Mouse (Mus musculus) lung, embryonic 16.5 days (tissue): ENCODE results near the gene Cryz. TPM values are rescaled to one million over a fixed set of nuclear protein-coding genes. Genes with fewer than 3 reads are reported as not detected.
A peak's percentile ranks its signal among the peaks of the same experiment; 100 is the strongest.

Source experiments
- ATAC-seq: fragments of 200-750 bp; cut with Nextera tagmentation; 2 replicates; pipeline ENCODE4 v1.8.0; 2017; ENCODE audit warnings: low read depth, mild to moderate bottlenecking, moderate library complexity
- H3K27ac ChIP-seq: fragments of 300-500 bp; sonication (generic); 2 replicates; pipeline ENCODE4 v1.5.1; 2014; ENCODE audit warnings: mild to moderate bottlenecking, control low read depth, low read length
- H3K27me3 ChIP-seq: fragments of 300-500 bp; sonication (generic); 2 replicates; pipeline ENCODE4 v1.6.1; 2014; ENCODE audit warnings: low read depth, low read length, mixed read lengths; ENCODE audit not compliant: control insufficient read depth, insufficient read depth
- H3K36me3 ChIP-seq: fragments of 300-500 bp; sonication (generic); 2 replicates; pipeline ENCODE4 v1.6.1; 2014; ENCODE audit warnings: low read length; ENCODE audit not compliant: control insufficient read depth, insufficient read depth
- H3K4me1 ChIP-seq: fragments of 300-500 bp; sonication (generic); replicated peaks from 2 replicates; pipeline ENCODE4 v1.6.1; 2014; ENCODE audit warnings: low read length, mixed read lengths; ENCODE audit not compliant: control insufficient read depth, insufficient read depth
- H3K4me2 ChIP-seq: fragments of 300-500 bp; sonication (generic); 2 replicates; pipeline ENCODE4 v1.6.1; 2014; ENCODE audit warnings: low read depth, low read length, control low read depth
- H3K4me3 ChIP-seq: fragments of 300-500 bp; sonication (generic); 2 replicates; pipeline ENCODE4 v1.5.1; 2014; ENCODE audit warnings: mild to moderate bottlenecking, low read length, control low read depth
- H3K9ac ChIP-seq: fragments of 300-500 bp; sonication (generic); 2 replicates; pipeline ENCODE4 v1.6.1; 2014; ENCODE audit warnings: low read length, control low read depth
- H3K9me3 ChIP-seq: fragments of 300-500 bp; sonication (generic); 2 replicates; pipeline ENCODE4 v1.6.1; 2016; ENCODE audit warnings: low read length; ENCODE audit not compliant: control insufficient read depth
- WGBS: fragments of 180-500 bp; shearing (Covaris S2); extraction: QIAGEN DNeasy Blood & Tissue Kit; methylation state at CpG from one replicate; pipeline ENCODE4 v1.1.7; 2014; 5-methylcytosine and 5-hydroxymethylcytosine counted together
- polyA plus RNA-seq: library from polyadenylated mRNA; unstranded; fragments of >200 nt; fragmentation: Nextera tagmentation; extraction: Ambion mirVana; gene quantifications from 2 replicates; pipeline ENCODE4 v1.2.1, GENCODE M21; 2015

The Cryz gene
- polyA plus RNA-seq, 1 experiment from 2014 or later = 15.8 TPM

DNA sequence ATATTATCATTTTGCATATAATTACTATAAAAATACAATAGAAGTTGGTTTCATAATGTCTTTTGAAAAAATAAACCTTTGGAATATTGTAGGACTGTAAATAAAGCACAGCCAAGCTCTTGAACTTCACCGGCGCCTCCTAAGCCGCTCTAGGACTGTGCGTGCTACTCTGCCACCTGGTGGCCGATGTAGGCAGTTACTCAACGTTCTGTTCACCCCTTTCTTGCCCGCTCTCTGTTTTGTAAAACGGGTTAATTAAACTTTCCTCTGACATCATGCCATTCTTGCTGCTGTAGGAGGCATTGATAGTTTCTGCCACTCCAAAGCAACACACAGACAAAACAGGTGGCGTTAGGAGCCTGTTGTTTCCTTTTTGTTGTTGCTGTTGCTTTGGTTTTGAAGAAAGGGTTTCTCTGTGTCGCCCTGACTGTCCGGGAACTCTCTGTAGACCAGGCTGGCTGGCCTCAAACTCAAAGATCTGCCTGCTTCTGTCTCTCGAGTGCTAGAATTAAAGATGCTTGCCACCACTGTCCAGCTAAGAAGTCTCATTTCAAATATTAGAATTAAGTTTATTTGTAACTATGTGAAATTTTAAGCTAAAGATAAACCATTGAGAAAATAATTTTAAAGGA lies 24.1 kb upstream of the Cryz start:
- WGBS = 10% methylated on average over 12 of the region's 12 CpGs
- no peaks in the 10 kb centered on the region for H3K4me1 ChIP-seq
- H3K36me3 ChIP-seq = no peaks in the 10 kb centered on the region
- no peak overlapping the region for H3K9ac ChIP-seq
- peaks cover 5% of the 10 kb centered on the region; the same call in 1 of the 2 replicates for H3K27me3 ChIP-seq
- no peak overlapping the region for H3K4me3 ChIP-seq
- no peak overlapping the region for H3K27ac ChIP-seq
- H3K4me2 ChIP-seq = no peak overlapping the region
- no peaks in the 10 kb centered on the region for H3K9me3 ChIP-seq
- peak; percentile 79 for ATAC-seq

DNA sequence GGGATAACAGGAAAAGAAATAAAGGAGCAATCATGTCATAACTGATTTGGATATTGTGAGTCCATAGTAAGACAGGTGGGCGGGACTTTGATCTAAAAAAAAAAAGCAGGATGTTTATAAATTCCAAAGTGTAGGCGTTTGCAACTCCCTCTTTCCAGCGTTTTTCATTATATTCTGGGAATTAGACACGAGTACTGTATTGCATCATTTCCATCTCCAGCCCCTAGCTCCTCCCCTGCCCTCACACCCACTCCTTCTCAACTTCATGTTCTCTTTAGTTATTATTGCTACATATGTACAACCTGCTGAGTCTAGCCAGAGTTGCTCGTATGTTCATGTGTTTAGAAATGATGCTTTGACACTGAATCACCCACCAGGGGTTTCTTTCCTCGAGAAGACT lies 22.8 kb upstream of the Cryz start:
- no peak for ATAC-seq
- Histone ChIP-seq H3K27me3 (peaks cover 5% of the 10 kb centered on the region; the same call in 1 of the 2 replicates), H3K4me1 (no peaks in the 10 kb centered on the region), H3K27ac (no peak overlapping the region), H3K9me3 (no peaks in the 10 kb centered on the region), H3K9ac (no peak overlapping the region), H3K36me3 (peaks cover 2% of the 10 kb centered on the region; the same call in 1 of the 2 replicates), H3K4me2 (no peak overlapping the region), H3K4me3 (no peak overlapping the region)
- 32% methylated on average over 6 of the region's 6 CpGs for WGBS

DNA sequence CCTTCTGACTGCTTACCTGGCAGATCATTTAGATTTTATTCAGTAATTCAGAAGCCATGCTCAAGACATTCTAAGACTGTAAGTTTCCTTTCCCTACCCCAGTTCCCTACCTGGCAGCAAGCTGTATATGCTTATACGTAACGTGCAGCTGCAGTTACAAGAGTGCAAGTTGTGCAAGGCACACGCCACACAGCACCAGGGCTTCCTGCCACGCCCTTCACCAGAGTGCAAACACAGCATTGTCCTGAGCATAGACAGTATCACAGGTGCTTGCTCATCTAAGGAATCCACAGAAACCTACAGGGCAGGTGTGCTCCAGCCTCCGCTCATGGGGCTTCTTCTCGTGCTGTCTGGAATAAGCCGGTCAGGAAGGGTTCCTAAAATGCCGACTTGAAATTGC lies 18.6 kb upstream of the Cryz start:
- H3K27ac ChIP-seq = no peak overlapping the region
- H3K9me3 ChIP-seq = no peaks in the 10 kb centered on the region
- no peak overlapping the region for H3K4me2 ChIP-seq
- H3K27me3 ChIP-seq = no peaks in the 10 kb centered on the region
- H3K9ac ChIP-seq = no peak overlapping the region
- no peak for ATAC-seq
- no peaks in the 10 kb centered on the region for H3K4me1 ChIP-seq
- 92% methylated on average over 8 of the region's 8 CpGs for WGBS
- peaks cover 8% of the 10 kb centered on the region for H3K36me3 ChIP-seq
- H3K4me3 ChIP-seq = no peak overlapping the region

DNA sequence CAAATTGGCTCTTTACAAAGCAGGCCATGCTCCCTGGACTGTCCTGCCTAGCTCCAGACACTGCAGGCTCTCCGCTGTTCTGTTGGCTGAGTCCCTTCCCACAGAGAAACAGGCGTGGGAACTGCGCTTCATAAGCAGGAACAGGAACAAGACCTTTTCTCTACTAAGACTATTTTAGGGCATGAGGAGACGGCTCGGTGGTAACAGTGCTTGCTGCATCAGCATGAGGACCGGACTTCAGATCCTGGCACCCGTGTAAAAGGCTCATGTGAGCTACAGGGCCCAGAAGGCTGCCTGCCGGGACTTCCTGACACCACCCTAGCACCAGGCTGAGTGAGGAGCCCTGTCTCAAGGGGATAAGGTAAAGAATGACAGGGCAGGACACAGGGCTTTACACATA lies 12.2 kb upstream of the Cryz start:
- Histone ChIP-seq H3K27me3 (no peaks in the 10 kb centered on the region), H3K9me3 (no peaks in the 10 kb centered on the region), H3K4me2 (no peak overlapping the region), H3K4me3 (no peak overlapping the region), H3K9ac (no peak overlapping the region), H3K36me3 (peaks cover 8% of the 10 kb centered on the region), H3K4me1 (no peaks in the 10 kb centered on the region), H3K27ac (no peak overlapping the region)
- 89% methylated on average over 8 of the region's 8 CpGs for whole genome bisulfite sequencing
- no peak for ATAC-seq

DNA sequence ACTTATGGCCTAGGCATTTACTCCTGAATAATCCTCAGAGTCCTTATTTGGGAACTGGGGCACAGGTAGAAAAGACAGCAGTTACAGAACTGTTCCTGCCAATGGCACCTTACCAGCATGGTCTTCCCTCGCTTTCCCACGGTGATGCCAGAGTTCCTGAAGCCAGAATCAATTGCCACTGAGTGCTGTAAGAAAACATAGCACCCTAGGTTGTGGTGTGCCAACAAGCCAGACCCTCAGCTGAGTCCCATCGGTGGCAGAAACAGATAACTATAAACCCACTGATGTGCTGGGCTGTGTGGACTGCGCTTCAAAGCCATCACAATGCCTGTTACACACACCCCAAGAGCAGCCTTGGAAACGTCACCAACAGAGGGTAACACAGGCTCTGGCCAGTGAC lies 5.5 kb upstream of the Cryz start:
- Histone ChIP-seq H3K36me3 (peaks cover 19% of the 10 kb centered on the region), H3K27me3 (no peaks in the 10 kb centered on the region), H3K9ac (no peak overlapping the region), H3K27ac (no peak overlapping the region), H3K4me2 (no peak overlapping the region), H3K4me3 (no peak overlapping the region), H3K4me1 (no peaks in the 10 kb centered on the region), H3K9me3 (no peaks in the 10 kb centered on the region)
- WGBS = 89% methylated on average over 5 of the region's 5 CpGs
- ATAC-seq = no peak

DNA sequence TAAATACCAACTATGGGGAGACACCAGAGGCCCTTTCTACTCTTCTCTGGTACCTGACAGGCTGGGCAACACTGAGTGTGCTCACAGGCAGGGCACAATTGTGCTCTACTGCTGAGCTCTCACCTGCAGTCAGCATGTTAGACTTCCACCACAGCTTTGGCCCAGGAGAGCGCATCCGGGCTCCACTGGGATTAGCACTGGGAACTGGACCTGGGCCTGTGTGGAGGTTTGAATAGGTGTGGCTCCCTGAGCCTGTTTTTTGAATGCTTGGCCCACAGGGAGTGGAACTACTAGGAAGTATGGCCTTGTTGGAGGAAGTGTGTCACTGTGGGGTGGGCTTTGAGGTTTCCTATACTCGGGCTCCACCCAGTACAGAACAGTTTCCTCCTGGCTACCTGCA lies 4.9 kb upstream of the Cryz start:
- H3K4me3 ChIP-seq = no peak overlapping the region
- no peak overlapping the region for H3K27ac ChIP-seq
- H3K9ac ChIP-seq = no peak overlapping the region
- peaks cover 3% of the 10 kb centered on the region for H3K4me1 ChIP-seq
- no peak for ATAC-seq
- H3K4me2 ChIP-seq = no peak overlapping the region
- WGBS = 89% methylated on average over 3 of the region's 3 CpGs
- H3K27me3 ChIP-seq = no peaks in the 10 kb centered on the region
- H3K9me3 ChIP-seq = no peaks in the 10 kb centered on the region
- peaks cover 17% of the 10 kb centered on the region for H3K36me3 ChIP-seq

DNA sequence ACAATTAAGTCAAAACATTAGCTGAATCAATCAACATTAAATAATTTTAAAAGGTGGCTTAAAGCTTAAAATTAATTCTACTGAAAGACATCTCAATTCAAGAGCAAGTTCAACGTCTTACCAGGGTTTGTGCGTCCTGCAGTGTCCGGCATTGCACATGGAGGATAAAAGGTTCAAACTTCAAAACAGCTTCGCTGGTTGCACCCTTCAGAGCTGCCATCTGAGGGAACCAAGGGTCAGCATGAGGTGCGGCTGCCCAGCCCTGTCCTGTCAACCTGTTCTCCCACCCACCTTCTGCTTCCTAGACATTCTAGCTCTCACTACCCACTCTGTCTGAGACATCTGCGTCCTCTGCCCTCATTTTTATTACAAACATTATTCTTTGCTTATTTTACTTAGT lies 2.9 kb upstream of the Cryz start:
- ATAC-seq = no peak
- H3K9me3 ChIP-seq = no peaks in the 10 kb centered on the region
- H3K4me3 ChIP-seq = no peak overlapping the region
- peaks cover 15% of the 10 kb centered on the region for H3K36me3 ChIP-seq
- WGBS = 91% methylated on average over 6 of the region's 6 CpGs
- no peak overlapping the region for H3K9ac ChIP-seq
- peaks cover 8% of the 10 kb centered on the region for H3K4me1 ChIP-seq
- no peak overlapping the region for H3K27ac ChIP-seq
- H3K4me2 ChIP-seq = no peak overlapping the region
- no peaks in the 10 kb centered on the region for H3K27me3 ChIP-seq

DNA sequence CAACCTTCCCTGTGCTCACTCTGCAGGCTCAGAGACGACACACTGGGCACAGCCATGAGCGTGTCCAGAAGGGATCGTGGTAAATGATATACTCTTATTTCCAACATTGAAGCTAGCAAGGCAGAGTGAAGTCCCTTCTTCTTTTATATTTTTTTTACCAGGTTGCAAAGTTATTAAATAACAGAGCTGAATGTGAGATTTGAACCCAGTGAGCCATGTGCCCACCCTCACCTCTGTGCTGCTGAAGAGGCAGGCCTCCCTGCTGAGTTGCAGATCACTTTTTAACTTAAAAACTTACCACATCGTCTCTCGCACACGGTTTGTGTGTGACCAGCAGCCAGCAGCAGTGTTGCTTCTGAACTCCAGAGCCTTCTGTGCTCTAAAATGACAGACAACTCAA lies 2.4 kb upstream of the Cryz start:
- Histone ChIP-seq H3K9ac (no peak overlapping the region), H3K4me2 (no peak overlapping the region), H3K36me3 (peaks cover 15% of the 10 kb centered on the region), H3K9me3 (no peaks in the 10 kb centered on the region), H3K27me3 (no peaks in the 10 kb centered on the region), H3K4me1 (peaks cover 8% of the 10 kb centered on the region), H3K27ac (no peak overlapping the region), H3K4me3 (no peak overlapping the region)
- ATAC-seq = no peak
- 96% methylated on average over 6 of the region's 6 CpGs for WGBS

DNA sequence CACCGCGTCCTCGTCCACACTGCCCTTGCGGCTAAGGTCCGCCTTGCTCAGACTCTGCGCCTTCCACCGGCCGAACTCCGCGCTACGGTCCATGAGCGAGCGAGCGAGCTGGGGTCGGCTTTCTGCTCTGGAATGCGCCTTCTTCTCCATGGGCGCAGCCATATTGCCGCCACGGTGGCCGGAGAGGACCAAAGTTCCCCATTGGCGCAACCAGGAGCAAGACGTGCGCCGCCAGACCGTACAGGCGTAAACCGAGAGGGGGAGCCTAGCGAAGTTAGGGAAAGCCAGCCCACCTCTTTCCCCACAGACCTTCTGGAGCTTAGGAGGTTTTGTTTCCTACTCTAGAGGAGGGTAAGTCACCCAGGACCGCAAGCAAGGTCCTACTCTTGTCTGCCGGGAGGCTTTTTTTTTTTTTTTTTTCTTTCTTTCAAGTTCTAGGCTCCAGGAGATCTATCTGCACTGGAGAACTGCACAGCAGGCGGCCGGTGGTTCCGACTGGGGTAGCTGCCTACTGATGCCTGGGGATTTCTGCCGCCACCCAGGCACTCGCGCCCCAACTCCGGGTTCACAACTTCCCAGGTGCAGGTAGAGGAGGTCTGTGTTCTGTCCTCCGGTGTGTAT lies 533 bp downstream of the Cryz start, which contains the start of gene Tyw3:
Gene Tyw3 (minus strand): TSS at position 171 of the 621 bp plus-strand sequence.
- H3K27ac ChIP-seq = peak within 1 kb of the TSS; percentile 96
- ATAC-seq = peak; percentile 98
- peaks cover 9% of the 10 kb centered on the region for H3K36me3 ChIP-seq
- peaks cover 8% of the 10 kb centered on the region for H3K4me1 ChIP-seq
- H3K9ac ChIP-seq = peak within 1 kb of the TSS; percentile 93
- WGBS = under 1% methylated on average over 38 of the region's 38 CpGs
- H3K4me2 ChIP-seq = peak within 1 kb of the TSS; percentile 66
- no peaks in the 10 kb centered on the region for H3K27me3 ChIP-seq
- H3K9me3 ChIP-seq = no peaks in the 10 kb centered on the region
- H3K4me3 ChIP-seq = peak within 1 kb of the TSS; percentile 93
